Mouse (Mus musculus): ENCODE measurements around the gene Timm44.
"Not testable (repeated sequence)": the region's sequence is repeated elsewhere in the genome, so short reads cannot be mapped to it uniquely, and the experiment has no call there.

The Timm44 gene

DNA sequence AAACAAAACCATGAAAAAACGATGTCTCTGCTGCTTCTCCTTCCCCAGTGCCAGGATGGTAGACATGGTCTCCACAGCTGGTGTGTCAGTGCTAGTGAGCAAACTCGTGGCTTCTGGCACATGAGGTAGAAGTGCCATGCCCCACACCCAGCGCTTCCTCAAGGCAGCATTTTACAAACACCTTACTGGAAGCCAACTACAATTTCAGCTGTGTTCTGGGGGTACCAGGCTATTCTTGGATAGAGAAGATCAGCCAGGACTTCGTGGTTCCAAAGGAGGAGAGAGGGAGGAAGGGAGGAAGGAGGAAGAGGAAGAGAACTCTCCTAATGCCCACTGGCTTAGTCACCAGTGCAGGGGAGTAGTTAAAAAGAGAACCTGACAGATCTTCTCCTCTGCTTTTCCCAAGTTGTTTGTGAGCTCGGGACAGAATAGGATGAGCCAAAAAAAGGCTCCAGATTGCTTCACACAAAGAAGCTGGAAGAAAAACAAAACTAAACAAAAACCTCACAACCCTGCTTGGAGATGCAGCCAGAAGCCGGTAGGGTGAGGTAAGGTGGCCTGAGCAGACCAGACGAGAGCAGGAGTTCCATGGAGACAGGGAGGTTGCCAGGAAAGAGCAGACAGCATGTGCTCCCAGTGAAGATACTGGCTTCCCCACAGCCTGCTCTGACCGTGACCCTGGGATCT is 12.5 kb downstream of the Timm44 start:
- no peak for DNase-seq

DNA sequence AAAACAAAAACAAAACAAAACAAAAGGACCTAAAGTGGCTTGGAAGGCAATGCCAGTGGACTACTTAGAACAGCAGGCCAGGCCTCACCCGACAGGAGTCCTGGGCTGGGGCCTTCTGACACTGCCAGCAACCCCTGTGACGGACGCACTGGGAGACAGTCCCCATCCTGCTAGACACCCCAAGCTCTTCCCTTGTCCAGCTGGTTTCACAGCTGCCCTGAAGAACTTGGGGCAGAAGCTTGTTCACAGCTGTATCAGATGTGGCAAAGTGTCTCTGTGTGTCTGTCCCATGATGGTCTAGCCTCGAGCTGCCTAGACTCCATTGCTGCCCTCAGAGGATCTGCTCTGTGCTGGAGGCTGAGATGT is 15.9 kb downstream of the Timm44 start:
- DNase-seq, result no peak

DNA sequence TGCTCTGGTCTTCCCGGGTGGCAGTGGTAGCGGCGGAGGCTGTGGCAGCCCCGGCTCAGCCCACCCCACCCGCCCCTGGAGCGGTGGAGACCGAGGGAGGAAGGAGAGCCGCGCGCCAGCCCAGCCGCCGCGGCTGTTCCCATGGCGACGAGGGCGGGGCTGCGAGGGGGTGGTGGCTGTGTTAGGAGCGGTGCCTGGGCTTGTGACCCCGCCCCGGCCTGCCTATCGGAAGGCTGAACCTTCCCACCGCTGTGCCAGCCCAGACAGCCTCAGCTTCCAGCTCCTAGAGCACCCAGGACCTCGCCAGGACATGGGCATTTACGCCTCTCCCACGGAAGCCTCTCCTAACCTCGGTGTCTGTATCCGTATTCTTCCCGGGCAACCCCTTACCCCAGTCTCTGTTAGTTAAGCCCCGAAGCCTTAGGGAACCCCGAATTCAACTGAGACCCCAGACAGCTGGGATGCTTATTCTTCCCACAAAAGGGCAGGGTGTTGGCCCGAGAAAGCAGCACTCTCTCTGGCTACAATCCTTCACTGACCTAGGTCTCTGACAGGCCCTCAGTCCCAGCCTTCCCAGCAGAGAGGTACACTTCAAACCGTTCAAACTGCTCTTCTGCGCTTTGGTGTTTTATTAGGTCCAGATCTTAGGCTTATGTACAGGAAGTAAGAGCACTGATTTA is 16.4 kb downstream of the Timm44 start, which contains the start of gene Ctxn1:
Gene Ctxn1 (minus strand): TSS at position 150 of the 680 bp plus-strand sequence.
- peak; percentile 95 to 96 for DNase-seq

DNA sequence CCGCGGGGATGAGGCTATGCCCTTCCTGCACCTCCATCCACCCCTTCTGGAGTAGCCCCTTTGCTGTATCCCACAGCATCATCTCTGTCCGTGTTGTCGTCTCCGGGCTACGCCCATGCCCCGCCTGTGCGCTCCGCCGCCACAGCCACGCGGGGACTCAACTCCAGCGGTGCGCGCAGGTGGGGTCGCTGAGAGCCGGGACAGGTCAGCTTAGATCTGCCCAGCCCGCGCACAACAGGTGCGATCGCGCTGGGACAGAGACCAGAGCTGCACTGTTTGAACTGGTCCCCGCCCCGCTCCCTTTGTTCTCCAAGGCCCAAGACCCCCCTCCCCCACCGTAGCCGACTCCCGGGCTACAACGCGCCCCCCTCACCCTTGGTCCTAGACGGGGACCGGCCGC is 17.0 kb downstream of the Timm44 start:
- peak in 1 of 2 experiments; percentile 29 for DNase-seq

DNA sequence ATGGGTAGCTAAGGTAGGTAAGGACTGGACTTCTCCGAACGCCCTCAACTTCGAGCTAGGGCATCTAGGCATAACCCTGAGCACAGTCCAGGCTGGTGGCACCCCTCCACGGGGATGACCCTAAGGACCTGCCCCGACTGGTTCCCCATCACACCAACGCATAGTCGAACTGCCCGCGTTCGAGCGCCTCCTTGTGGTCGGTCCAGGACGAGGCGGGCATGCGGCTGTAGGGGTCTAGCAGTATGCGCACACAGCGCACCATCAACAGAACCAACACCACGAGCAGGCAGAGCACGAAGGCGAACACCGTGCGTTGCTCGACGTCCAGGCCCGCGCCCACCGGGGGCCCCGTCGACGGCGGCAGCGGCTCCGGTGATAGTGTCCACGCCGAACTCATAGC is 17.5 kb downstream of the Timm44 start:
- DNase-seq, result peak; percentile 65 to 74

DNA sequence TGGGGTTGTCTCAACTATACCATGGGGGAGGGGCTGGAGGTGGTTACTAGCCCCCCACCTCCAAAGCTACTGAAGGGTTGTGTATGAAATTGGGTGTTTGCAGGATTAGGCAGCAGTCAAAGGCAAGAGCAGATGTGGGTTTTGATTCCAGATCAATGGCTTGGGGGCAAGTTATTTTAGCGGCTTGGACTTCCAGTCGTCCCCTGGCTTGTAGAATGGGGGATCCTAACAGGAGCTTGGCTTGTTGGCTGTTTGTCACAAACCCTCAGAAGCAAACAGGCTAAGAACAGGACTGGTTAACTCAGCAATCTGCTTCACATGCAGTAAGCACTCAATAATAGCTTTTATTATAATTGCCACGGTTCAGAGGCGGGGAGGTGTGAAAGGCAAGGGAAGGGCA is 18.4 kb downstream of the Timm44 start:
- DNase-seq, result no peak

GRCm38 (mm10) chr8:4256911-4257310 is 18.8 kb downstream of the Timm44 start:
- DNase-seq, result no peak

DNA sequence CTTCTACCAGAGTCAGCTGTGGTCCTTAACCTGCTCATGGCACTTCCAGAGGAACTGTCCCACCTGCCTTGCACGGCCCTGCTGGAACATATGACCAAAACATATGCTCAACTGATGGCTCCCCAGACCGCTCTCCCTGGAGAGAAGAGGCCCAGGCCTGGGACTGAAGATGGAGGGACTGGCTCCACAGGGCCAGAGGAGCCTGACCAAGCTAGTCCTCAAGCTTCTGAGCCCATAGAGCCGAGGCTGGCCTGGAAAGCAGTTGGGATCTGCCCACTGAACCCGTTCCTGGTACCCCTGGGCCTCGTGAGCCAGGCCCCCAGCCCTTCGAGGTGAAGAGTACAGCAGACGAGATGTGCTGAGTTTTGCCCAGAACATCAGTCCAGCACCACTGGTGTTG is 20.2 kb downstream of the Timm44 start:
- DNase-seq, result not testable (repeated sequence)

DNA sequence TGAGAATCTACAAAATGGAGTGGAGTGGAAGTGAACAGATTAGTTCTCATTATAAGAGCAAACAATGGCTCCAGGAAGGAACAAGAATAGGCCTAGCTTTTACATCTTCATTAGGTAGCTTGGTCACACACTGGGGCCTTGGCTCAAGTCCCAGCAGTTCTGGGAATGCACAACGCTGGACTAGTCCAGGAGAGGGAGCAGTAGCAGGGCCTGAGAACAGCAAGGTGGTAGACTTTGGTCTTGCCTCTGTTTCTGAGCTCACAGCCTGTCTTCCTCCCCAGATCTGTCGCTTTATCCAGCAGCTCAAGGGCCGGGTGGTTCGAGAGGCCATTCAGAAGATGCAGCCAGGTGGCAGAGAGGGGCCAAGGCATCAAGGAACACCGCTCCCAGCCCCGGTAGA is 21.7 kb downstream of the Timm44 start:
- DNase-seq, result peak in 1 of 2 experiments; percentile 34

GRCm38 (mm10) chr8:4252934-4253841 is 22.5 kb downstream of the Timm44 start, which contains the start of gene Snapc2:
Gene Snapc2, plus strand, starts transcription at chr8:4253080.
- peak; percentile 95 to 97 for DNase-seq

DNA sequence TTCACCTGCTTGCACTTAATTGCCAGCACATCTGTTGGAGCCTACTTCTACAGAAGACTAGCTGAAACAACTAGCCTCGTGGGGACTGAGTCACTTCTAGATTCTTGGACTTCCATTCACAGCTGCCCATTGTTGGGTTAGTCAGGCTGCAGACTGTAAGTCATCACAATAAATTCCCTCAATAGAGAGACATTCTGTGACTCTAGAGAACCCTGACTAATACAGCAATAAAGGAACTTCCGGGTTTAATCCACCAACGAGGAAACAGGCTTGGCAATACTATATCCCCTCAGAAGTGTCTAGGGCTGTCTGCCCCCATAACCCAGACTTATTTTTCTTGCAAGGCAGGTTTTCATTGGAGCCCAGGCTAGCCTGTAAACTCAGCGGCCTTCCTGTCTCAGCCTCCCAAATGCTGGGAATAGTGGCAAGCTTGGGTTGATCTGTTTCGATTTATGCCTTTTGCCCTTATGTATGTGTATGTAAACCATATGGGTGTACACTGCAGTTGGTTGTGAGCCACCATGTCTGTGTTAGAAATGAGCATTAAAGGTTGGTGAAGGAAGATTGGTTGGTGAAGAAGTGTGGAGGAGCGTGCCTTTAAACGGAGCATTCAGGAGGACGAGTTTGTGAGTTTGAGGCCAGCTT is 23.5 kb downstream of the Timm44 start:
- DNase-seq, result no peak

- DNase-seq, result peak; percentile 75 to 84
These were observed 25.3 kb downstream of the Timm44 start for GRCm38 (mm10) chr8:4250306-4250970.

- DNase-seq, result no peak
These were observed 26.5 kb downstream of the Timm44 start for GRCm38 (mm10) chr8:4249213-4249612.

DNA sequence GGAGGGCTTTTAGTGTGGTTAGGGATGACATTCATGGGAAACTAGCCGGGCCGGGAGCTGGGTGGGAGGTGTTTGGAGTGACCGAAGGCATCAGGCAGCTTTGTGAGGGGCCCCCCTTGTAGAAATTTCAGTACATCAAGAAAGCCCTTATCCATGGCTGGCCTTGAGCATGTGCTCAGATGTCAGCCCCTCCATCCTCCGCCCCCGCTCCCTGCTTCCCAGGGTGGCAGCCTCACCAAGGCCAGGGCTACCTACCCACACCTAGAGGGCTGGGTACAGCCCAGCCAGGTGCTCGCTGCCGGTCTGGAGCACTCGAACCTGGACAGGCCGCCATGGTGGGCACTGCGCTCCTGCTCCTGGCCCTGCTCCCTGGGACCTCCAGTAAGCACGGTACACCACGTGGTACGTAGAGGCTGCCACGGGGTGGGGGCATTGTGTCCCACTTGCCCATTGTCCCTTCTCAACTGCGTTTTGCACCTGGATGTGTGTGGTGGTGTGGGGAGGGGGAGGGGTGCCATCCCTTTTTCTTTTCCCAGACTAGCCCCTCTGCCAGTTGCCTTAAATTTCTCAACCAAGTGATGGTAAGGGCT is 27.7 kb downstream of the Timm44 start, which contains the start of gene Tgfbr3l:
Gene Tgfbr3l (plus strand): TSS at position 264 of the 590 bp plus-strand sequence.
- no peak for DNase-seq

GRCm38 (mm10) chr8:4247241-4247640 is 28.5 kb downstream of the Timm44 start:
- no peak for DNase-seq

- no peak for DNase-seq
These were observed 30.0 kb downstream of the Timm44 start for GRCm38 (mm10) chr8:4245737-4246136.

- DNase-seq, result no peak
These were observed 30.7 kb downstream of the Timm44 start for GRCm38 (mm10) chr8:4245061-4245460.

- DNase-seq, result no peak
These were observed 36.4 kb downstream of the Timm44 start for GRCm38 (mm10) chr8:4239193-4239890.

DNA sequence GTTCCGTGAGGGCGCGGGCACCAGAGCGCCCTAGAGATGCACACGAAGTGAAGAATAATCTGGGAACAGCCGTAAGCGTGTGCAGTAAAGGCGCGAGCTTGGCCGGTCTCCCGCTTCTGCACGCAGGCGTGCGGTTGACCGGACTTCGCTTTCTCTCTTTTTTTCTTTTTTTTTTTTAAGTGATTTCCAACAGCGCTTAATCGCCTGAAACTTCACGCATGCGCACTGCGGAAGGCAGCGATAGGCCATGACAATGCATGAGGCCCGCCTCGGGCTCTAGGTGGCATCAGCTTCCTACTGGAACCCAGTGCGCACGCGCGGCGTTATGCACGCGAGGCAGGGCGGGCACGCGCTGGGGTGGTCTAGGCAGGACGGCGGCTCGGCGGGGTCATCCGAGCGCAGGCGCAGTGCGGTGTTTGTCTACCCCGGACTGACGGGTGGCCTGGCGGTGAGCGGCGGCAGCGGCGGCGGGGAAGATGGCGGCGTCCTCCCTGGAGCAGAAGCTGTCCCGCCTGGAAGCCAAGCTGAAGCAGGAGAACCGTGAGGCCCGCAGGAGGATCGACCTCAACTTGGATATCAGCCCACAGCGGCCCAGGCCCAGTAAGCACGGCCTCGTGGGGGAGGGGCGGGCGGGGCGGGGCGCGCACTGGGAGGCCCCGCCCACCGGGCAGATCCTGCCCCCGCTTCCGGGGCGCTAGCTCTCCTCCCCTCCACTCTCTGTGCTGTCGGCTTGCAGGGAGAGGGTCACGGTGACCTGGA is 37.1 kb downstream of the Timm44 start, which contains the start of the genes Map2k7 and Gm49320:
Gene Map2k7 (plus strand): TSS at position 307 of the 759 bp plus-strand sequence.
Gene Gm49320 (plus strand): TSS at position 432 of the 759 bp plus-strand sequence.
- DNase-seq, result peak; percentile 100

All from lung, adult 18-20 months (tissue).